Mouse (Mus musculus) heart, postnatal 0 days (tissue): ENCODE measurements around the gene Zswim4. TPM values are rescaled to one million over a fixed set of nuclear protein-coding genes. Genes with fewer than 3 reads are reported as not detected.

Source experiments
- ATAC-seq: fragments of 200-750 bp; cut with Nextera tagmentation; 2 replicates; pipeline ENCODE4 v1.8.0; 2017; ENCODE audit warnings: low read depth, moderate number of reproducible peaks, moderate library complexity; ENCODE audit not compliant: insufficient read depth
- DNase-seq: peaks from one replicate; pipeline ENCODE4 v3.0.0-alpha.2; 2016; ENCODE audit warnings: low spot score
- H3K27ac ChIP-seq: fragments of 300-500 bp; sonication (generic); 2 replicates; pipeline ENCODE4 v1.5.1; 2014; ENCODE audit warnings: low read depth, mild to moderate bottlenecking
- H3K27me3 ChIP-seq: fragments of 300-500 bp; sonication (generic); 2 replicates; pipeline ENCODE4 v1.6.1; 2014; ENCODE audit warnings: low read length, mixed read lengths; ENCODE audit not compliant: control insufficient read depth, insufficient read depth
- H3K36me3 ChIP-seq: fragments of 300-500 bp; sonication (generic); replicated peaks from 2 replicates; pipeline ENCODE4 v1.6.1; 2014; ENCODE audit warnings: low read length, mixed read lengths; ENCODE audit not compliant: control insufficient read depth, insufficient read depth
- H3K4me1 ChIP-seq: fragments of 300-500 bp; sonication (generic); 2 replicates; pipeline ENCODE4 v1.6.1; 2014; ENCODE audit warnings: antibody characterized with exemption; ENCODE audit not compliant: control insufficient read depth, insufficient read depth
- H3K4me2 ChIP-seq: fragments of 300-500 bp; sonication (generic); 2 replicates; pipeline ENCODE4 v1.6.1; 2014; ENCODE audit warnings: low read depth, mild to moderate bottlenecking, low read length, moderate library complexity
- H3K4me3 ChIP-seq: fragments of 300-500 bp; sonication (generic); 2 replicates; pipeline ENCODE4 v1.5.1; 2014; ENCODE audit warnings: low read depth, low read length
- H3K9ac ChIP-seq: fragments of 300-500 bp; sonication (generic); replicated peaks from 2 replicates; pipeline ENCODE4 v1.6.1; 2014; ENCODE audit warnings: low read depth, low read length, mixed read lengths
- H3K9me3 ChIP-seq: fragments of 300-500 bp; sonication (generic); replicated peaks from 2 replicates; pipeline ENCODE4 v1.6.1; 2016; ENCODE audit warnings: low read length; ENCODE audit not compliant: control insufficient read depth
- CTCF ChIP-seq: IDR thresholded peaks from 2 replicates; pipeline ENCODE4 v1.5.1; 2016; ENCODE audit warnings: antibody characterized with exemption, control low read depth, low read depth
- EP300 ChIP-seq: IDR thresholded peaks from 2 replicates; pipeline ENCODE4 v1.6.1; 2016; ENCODE audit warnings: antibody characterized with exemption, low read depth
- WGBS: fragments of 180-500 bp; shearing (Covaris S2); extraction: QIAGEN DNeasy Blood & Tissue Kit; methylation state at CpG from one replicate; pipeline ENCODE4 v1.1.7; 2014; 5-methylcytosine and 5-hydroxymethylcytosine counted together
- polyA plus RNA-seq: library from polyadenylated mRNA; unstranded; fragments of >200 nt; fragmentation: Nextera tagmentation; extraction: Ambion mirVana; gene quantifications from 2 replicates; pipeline ENCODE4 v1.2.1, GENCODE M21; 2015
- total RNA-seq: library from RNA; depleted of rRNA; stranded (reverse); fragments of >200 nt; gene quantifications from 2 replicates; pipeline ENCODE4 v1.2.3, GENCODE M21; 2014; ENCODE audit warnings: low replicate concordance

Zswim4 gene
- total and polyA plus RNA-seq, 2 experiments from 2014 or later: 4.6 to 23.8 TPM

DNA sequence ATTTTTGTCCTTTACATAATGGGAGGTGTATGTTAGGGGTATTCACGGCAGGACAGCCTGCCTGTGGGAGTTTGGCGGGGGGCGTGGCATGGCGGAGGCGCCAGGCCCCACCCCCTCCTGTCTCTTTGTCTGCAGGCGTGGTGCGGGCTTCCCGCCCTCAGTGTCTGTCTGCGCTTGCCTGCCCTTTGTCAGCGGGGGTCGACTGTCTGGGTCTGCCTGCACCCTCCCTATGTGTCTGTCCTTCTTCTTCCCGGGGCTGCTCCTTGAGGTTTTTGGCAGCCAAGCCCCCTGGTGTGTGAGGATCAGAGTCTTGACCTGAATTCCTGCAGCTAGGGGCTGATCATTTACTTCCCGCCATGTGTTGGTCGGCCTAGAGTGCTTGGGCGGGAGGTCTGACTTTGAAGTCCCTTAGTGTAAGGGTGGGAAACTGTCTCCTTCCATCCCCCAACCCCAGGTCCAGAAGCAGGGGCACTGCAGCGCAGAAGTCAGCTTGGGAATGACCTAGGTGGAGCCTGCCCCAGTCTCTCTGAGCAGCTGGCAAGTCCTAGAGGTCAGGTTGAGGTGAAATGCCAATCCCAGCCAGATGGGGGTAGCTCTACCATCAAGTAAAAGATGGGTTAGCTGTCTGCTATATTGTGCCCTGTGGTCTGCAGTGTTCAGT is 56.2 kb downstream of the Zswim4 start:
- ATAC-seq (peak; percentile 52), DNase-seq (no peak)
- whole genome bisulfite sequencing: 6% methylated on average over 16 of the region's 16 CpGs
- peak overlapping the region; percentile 17 for H3K9ac ChIP-seq
- no peak overlapping the region; the same call in 1 of the 2 replicates for H3K27ac ChIP-seq
- peak overlapping the region; percentile 53 for H3K4me2 ChIP-seq
- H3K4me3 ChIP-seq: peak overlapping the region; percentile 11
- no peak for TF ChIP-seq EP300
- TF ChIP-seq CTCF: no peak
- H3K4me1 ChIP-seq: peaks cover 28% of the 10 kb centered on the region; the same call in 1 of the 2 replicates
- H3K9me3 ChIP-seq: no peaks in the 10 kb centered on the region
- 0 out of 2 replicates have a peak, but pooled peaks cover 3% of the 10 kb centered on the region for H3K36me3 ChIP-seq
- no peaks in the 10 kb centered on the region for H3K27me3 ChIP-seq

DNA sequence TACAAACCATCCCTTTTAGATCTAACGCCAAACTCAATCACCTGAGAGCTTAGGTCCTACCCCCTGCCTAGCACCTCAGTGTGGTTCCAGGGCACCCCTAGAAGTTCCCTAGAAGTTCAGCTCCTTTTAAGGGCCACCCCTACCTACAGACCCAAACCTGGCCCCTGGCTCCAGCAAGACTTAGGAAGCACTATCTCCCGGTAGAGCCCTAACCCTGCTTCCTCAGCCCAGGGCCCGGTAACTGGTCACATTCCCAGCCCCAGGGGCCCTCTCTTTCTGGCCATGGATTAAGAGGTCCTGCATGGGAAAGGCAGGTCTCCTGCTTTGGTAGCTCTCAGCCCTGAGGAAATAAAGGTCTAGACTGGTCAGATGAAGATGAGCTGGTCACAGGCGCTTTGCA is 56.9 kb downstream of the Zswim4 start:
- ATAC-seq: no peak
- H3K4me3 ChIP-seq: peak overlapping the region; percentile 11; the same call in 1 of the 2 replicates

DNA sequence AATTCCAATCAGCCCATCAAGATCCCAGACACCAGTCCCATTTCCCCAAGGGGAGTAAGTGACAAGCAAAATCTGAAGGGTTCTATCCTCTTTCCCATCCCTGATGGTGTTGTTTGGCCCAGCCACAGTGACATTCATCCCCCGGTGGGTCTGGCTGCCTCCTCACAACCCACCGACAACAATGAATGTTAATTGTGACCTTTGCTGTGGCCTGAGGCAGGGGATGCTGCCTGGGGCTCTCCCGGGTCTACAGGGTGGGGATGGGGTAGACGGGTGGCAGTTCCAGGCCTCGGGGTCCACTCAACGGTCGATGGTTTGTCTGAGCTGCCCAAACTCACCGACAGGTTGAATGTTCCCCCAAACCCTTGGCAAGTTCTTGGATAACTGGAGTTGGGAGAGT is 58.3 kb downstream of the Zswim4 start:
- no peak for DNase-seq
- no peak for ATAC-seq
- Histone ChIP-seq H3K4me3 (no peak overlapping the region), H3K9ac (no peak overlapping the region), H3K27ac (no peak overlapping the region), H3K27me3 (no peaks in the 10 kb centered on the region), H3K9me3 (no peaks in the 10 kb centered on the region), H3K4me2 (no peak overlapping the region), H3K4me1 (peaks cover 21% of the 10 kb centered on the region; the same call in 1 of the 2 replicates), H3K36me3 (peaks cover 5% of the 10 kb centered on the region)
- WGBS: 85% methylated on average over 8 of the region's 8 CpGs
- no peak for TF ChIP-seq CTCF
- TF ChIP-seq EP300: no peak

More for the DNA sequence above, 56.9 kb downstream of the Zswim4 start:
- H3K9ac ChIP-seq: peak overlapping the region; percentile 17
- DNase-seq: no peak
- no peak overlapping the region; the same call in 1 of the 2 replicates for H3K27ac ChIP-seq
- peak overlapping the region; percentile 53; the same call in 1 of the 2 replicates for H3K4me2 ChIP-seq
- no peaks in the 10 kb centered on the region for H3K27me3 ChIP-seq
- no peak for TF ChIP-seq EP300
- no peak for TF ChIP-seq CTCF
- no peaks in the 10 kb centered on the region for H3K9me3 ChIP-seq
- 36% methylated on average over 4 of the region's 4 CpGs for WGBS
- H3K4me1 ChIP-seq: peaks cover 28% of the 10 kb centered on the region; the same call in 1 of the 2 replicates
- 0 out of 2 replicates have a peak, but pooled peaks cover 3% of the 10 kb centered on the region for H3K36me3 ChIP-seq

DNA sequence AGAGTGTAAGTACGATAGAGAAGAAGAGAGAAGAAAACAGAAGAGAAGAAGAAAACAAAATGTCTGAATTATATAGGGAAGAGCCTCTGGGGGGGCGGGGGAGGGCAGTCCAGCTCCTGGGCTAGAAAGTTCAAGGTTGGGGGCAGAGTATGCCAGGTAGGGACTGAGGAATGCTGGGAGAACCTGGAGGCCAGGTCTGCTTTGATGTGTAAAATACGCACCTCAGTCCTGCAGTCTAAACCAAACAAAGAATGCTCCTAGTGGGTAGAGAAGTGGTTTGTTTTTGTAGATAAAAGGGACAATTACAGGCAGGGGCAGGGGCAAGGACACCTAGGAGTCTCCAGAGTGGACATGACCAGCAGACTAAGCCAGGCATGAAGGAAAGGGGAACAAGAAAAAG is 59.5 kb downstream of the Zswim4 start:
- Histone ChIP-seq H3K9me3 (no peaks in the 10 kb centered on the region), H3K27ac (no peak overlapping the region), H3K4me3 (no peak overlapping the region), H3K9ac (no peak overlapping the region), H3K36me3 (peaks cover 14% of the 10 kb centered on the region), H3K4me2 (no peak overlapping the region), H3K27me3 (no peaks in the 10 kb centered on the region), H3K4me1 (peaks cover 15% of the 10 kb centered on the region; the same call in 1 of the 2 replicates)
- TF ChIP-seq EP300: no peak
- no peak for TF ChIP-seq CTCF
- WGBS: 82% methylated on average over 3 of the region's 3 CpGs
- ATAC-seq (no peak), DNase-seq (no peak)

DNA sequence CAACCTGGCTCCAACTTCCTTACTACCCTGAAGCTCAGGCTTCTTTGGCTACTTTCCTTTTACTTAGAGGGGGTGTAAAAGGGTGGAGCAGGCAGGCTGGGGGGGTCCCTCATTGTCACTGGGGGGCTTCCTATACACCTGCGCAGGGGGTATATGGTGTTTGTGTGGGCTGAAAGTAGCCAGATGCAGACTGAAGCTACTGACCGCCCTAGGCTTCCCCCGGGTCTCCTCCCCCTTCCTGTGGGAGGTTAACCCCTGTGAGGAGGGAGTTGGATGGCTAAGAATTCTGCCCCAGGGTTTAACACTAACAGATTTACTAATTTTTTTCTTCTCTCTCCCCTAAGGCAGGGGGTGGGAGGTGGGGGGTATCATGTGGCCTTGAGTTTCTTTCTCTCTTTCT is 60.3 kb downstream of the Zswim4 start:
- TF ChIP-seq EP300 (no peak), CTCF (no peak)
- 24% methylated on average over 3 of the region's 3 CpGs for WGBS
- peaks cover 15% of the 10 kb centered on the region; the same call in 1 of the 2 replicates for H3K4me1 ChIP-seq
- H3K36me3 ChIP-seq: peaks cover 20% of the 10 kb centered on the region
- no peak overlapping the region for H3K4me2 ChIP-seq
- no peaks in the 10 kb centered on the region for H3K27me3 ChIP-seq
- H3K4me3 ChIP-seq: no peak overlapping the region
- H3K27ac ChIP-seq: no peak overlapping the region
- no peaks in the 10 kb centered on the region for H3K9me3 ChIP-seq
- DNase-seq: no peak
- no peak for ATAC-seq
- H3K9ac ChIP-seq: no peak overlapping the region
